12 mouse cellular contexts compared by ENCODE assay signal in the genomic region with DNA sequence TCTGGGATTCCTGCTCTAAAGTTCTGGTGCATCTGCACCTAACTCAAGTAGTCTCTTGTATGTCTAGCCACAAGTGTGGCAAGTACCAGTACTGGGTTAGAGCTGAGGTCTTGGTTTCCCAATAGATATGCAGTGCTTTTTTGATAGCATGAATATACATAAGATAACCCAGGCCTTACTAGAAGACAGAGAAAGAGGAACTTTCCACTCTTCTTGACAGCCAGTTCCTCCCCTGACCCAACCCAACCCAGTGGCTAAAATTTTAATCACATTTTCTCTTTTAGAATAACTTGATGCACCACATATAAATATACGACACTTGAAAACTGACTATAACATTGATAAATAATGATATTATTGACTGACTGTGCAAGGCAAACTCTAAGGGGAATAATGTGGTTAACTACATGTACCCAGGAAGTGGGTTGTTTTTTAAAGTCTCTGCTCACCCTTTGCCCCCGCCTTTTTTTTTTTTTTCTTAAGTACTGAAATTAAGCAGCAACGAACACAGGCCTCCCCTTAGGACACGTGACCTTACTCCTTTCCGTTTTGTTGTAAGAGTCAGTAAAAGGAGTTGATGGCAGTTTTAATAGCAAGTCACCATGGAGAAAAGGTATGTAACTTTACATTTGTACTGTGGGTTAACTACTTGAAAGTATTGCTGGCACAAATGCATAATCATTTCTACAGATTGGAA. TPM values are rescaled to one million over a fixed set of nuclear protein-coding genes. Genes with fewer than 3 reads are reported as not detected.
DNase-seq lines count a peak whose midpoint lies in the region; ATAC-seq lines count a peak whose summit lies in the region.
"Had no signal": no experiment of that assay in that cellular context is flagged by ENCODE, and none has a peak within 500 bp of the region (broad histone marks: within the 10 kb centered on the region; RNA-seq: fewer than 3 reads in every experiment).

A gene (plus strand): TSS at position 538 of the 697 bp plus-strand sequence.

- H3K4me3 ChIP-seq in heart, embryonic 11.5 days (ENCODE audit: low read depth, low read length), result no peak within 1 kb of the TSS
- H3K4me3 ChIP-seq: myocyte had no signal

- no peaks in the 10 kb centered on the region for H3K4me1 ChIP-seq in heart, embryonic 11.5 days (ENCODE audit: control insufficient read depth, insufficient read depth, low read length)

- ATAC-seq in hematopoietic stem cell, adult 5-6 weeks (replicated peaks in 1 of 2; ENCODE audit: insufficient read depth in 1 of 2, low FRiP score in 2 of 2, low TSS enrichment in 1 of 2, low read depth in 1 of 2, poor library complexity in 2 of 2, severe bottlenecking in 2 of 2), result peak; percentile 82 to 89
- no peak for ATAC-seq in heart, embryonic 11.5 days (replicated peaks; ENCODE audit: insufficient number of reproducible peaks, low FRiP score, low TSS enrichment)
- ATAC-seq: hindbrain, postnatal 0 days had no signal

- H3K36me3 ChIP-seq in heart, embryonic 11.5 days (ENCODE audit: control insufficient read depth, insufficient read depth, low read length), result no peaks in the 10 kb centered on the region

- 74% methylated on average over 5 of the region's 5 CpGs for WGBS in heart, embryonic 11.5 days (ENCODE audit: insufficient replicate concordance)

- no peak within 1 kb of the TSS for H3K27ac ChIP-seq in heart, embryonic 11.5 days (ENCODE audit: low read depth, low read length)
- H3K27ac ChIP-seq: hindbrain, postnatal 0 days had no signal

- no peak within 1 kb of the TSS for H3K9ac ChIP-seq in heart, embryonic 11.5 days (ENCODE audit: low read depth, low read length)
- H3K9ac ChIP-seq: lung, embryonic 14.5 days had no signal

- H3K4me2 ChIP-seq in heart, embryonic 11.5 days, result no peak within 1 kb of the TSS
- H3K4me2 ChIP-seq: lung, embryonic 14.5 days had no signal

- H3K27me3 ChIP-seq in heart, embryonic 11.5 days (ENCODE audit: control insufficient read depth, insufficient read depth, low read length), result no peaks in the 10 kb centered on the region

- DNase-seq in layer of hippocampus, adult 18-20 months (ENCODE audit: low spot score in 2 of 2), result no peak
- DNase-seq in layer of hippocampus, adult 9-11 months, result no peak
- peak; percentile 88 for DNase-seq in CD4-positive, CD25-positive, alpha-beta regulatory T cell, adult 2 months (ENCODE audit: low read depth, low spot score)
- DNase-seq in naive thymus-derived CD4-positive, alpha-beta T cell, adult 2 months (ENCODE audit: low read depth), result peak; percentile 87
- no peak for DNase-seq in urinary bladder, postnatal 36 days (ENCODE audit: low spot score in 2 of 2)
- no peak for DNase-seq in cerebellum, postnatal 4 days (ENCODE audit: low spot score in 2 of 2)
- DNase-seq: cerebellum, postnatal 36 days; lung, embryonic 14.5 days had no signal

- H3K9me3 ChIP-seq in heart, embryonic 11.5 days (replicated peaks; ENCODE audit: control insufficient read depth, low read length), result no peaks in the 10 kb centered on the region

RNA-seq across cellular contexts. Expression of the gene that starts here (rescaled TPM):
- 10 to 100 TPM; 10.9 to 11.4 TPM for total RNA-seq in layer of hippocampus, adult 18-20 months (2021)
- 148 and 169 TPM in 2 replicates for total RNA-seq in hematopoietic stem cell, adult 5-6 weeks (2017)
- 0.43 and 0.51 TPM in 2 replicates for polyA plus RNA-seq in heart, embryonic 11.5 days (2014; fragmentation: Nextera tagmentation; extraction: Ambion mirVana)
- polyA plus RNA-seq: myocyte had no signal

Comparison
In these comparisons a context has a peak if more than half of its experiments do, and no peak if none do; other contexts are left out.
1. RNA of the gene that starts here (total RNA-seq): 148 to 169 TPM in hematopoietic stem cell, adult 5-6 weeks; 10.9 to 11.4 TPM in layer of hippocampus, adult 18-20 months; every median in the first group is over 10 times any median in the second.
2. DNase-seq: peak in CD4-positive, CD25-positive, alpha-beta regulatory T cell, adult 2 months (single experiment) and naive thymus-derived CD4-positive, alpha-beta T cell, adult 2 months (single experiment); none in layer of hippocampus, adult 18-20 months (0 of 2), layer of hippocampus, adult 9-11 months (single experiment), urinary bladder, postnatal 36 days (0 of 2) and cerebellum, postnatal 4 days (0 of 2).